Mouse (Mus musculus) neural tube, embryonic 11.5 days (tissue): Measurements from ENCODE around the gene Camta1. TPM values are rescaled to one million over a fixed set of nuclear protein-coding genes. Genes with fewer than 3 reads are reported as not detected.
A peak's percentile ranks its signal among the peaks of the same experiment; 100 is the strongest.
"Not testable (repeated sequence)": the region's sequence is repeated elsewhere in the genome, so short reads cannot be mapped to it uniquely, and the experiment has no call there.

Experiments used
- ATAC-seq: fragments of 200-750 bp; cut with Nextera tagmentation; 2 replicates; pipeline ENCODE4 v1.8.0; 2017; ENCODE audit warnings: moderate number of reproducible peaks, mild to moderate bottlenecking, moderate TSS enrichment, moderate library complexity; ENCODE audit not compliant: insufficient read depth, low FRiP score, low TSS enrichment
- DNase-seq: peaks from one replicate; pipeline ENCODE4 v3.0.0-alpha.2; 2015; ENCODE audit warnings: low spot score
- H3K27ac ChIP-seq: fragments of 300-500 bp; sonication (generic); 2 replicates; pipeline ENCODE4 v1.5.1; 2014; ENCODE audit warnings: low read depth, mild to moderate bottlenecking, low read length
- H3K27me3 ChIP-seq: fragments of 300-500 bp; sonication (generic); 2 replicates; pipeline ENCODE4 v1.6.1; 2014; ENCODE audit warnings: mild to moderate bottlenecking, low read length, mixed read lengths; ENCODE audit not compliant: control insufficient read depth, insufficient read depth
- H3K36me3 ChIP-seq: fragments of 300-500 bp; sonication (generic); 2 replicates; pipeline ENCODE4 v1.6.1; 2014; ENCODE audit warnings: mild to moderate bottlenecking, low read length, moderate library complexity, mixed read lengths; ENCODE audit not compliant: control insufficient read depth, insufficient read depth
- H3K4me1 ChIP-seq: fragments of 300-500 bp; sonication (generic); 2 replicates; pipeline ENCODE4 v1.6.1; 2014; ENCODE audit warnings: low read length, mixed read lengths; ENCODE audit not compliant: control insufficient read depth, insufficient read depth
- H3K4me2 ChIP-seq: fragments of 300-500 bp; sonication (generic); 2 replicates; pipeline ENCODE4 v1.6.1; 2014; ENCODE audit warnings: low read depth, mild to moderate bottlenecking, moderate library complexity
- H3K4me3 ChIP-seq: fragments of 300-500 bp; sonication (generic); 2 replicates; pipeline ENCODE4 v1.5.1; 2014; ENCODE audit warnings: low read depth, low read length
- H3K9ac ChIP-seq: fragments of 300-500 bp; sonication (generic); 2 replicates; pipeline ENCODE4 v1.6.1; 2014; ENCODE audit warnings: mild to moderate bottlenecking, low read length
- H3K9me3 ChIP-seq: fragments of 300-500 bp; sonication (generic); 2 replicates; pipeline ENCODE4 v1.6.1; 2016; ENCODE audit warnings: low read length; ENCODE audit not compliant: control insufficient read depth
- WGBS: fragments of 180-500 bp; shearing (Covaris S2); extraction: QIAGEN DNeasy Blood & Tissue Kit; methylation state at CpG from one replicate; pipeline ENCODE4 v1.1.7; 2014; 5-methylcytosine and 5-hydroxymethylcytosine counted together
- polyA plus RNA-seq: library from polyadenylated mRNA; unstranded; fragments of >200 nt; fragmentation: Nextera tagmentation; extraction: Ambion mirVana; gene quantifications from 2 replicates; pipeline ENCODE4 v1.2.1, GENCODE M21; 2014

The Camta1 gene
- polyA plus RNA-seq, 1 experiment from 2014 or later: 131 TPM

GRCm38 (mm10) chr4:150874416-150874815 is 987.3 kb downstream of the Camta1 start:
- not testable (repeated sequence) for H3K4me3 ChIP-seq, H3K27me3 ChIP-seq, H3K36me3 ChIP-seq, H3K9ac ChIP-seq, H3K27ac ChIP-seq, H3K4me2 ChIP-seq, ATAC-seq, DNase-seq
- Histone ChIP-seq H3K9me3 (peaks cover 11% of the 10 kb centered on the region; the same call in 1 of the 2 replicates), H3K4me1 (peaks cover 14% of the 10 kb centered on the region)
- WGBS: 80% methylated on average over 4 of the region's 4 CpGs

GRCm38 (mm10) chr4:150872681-150873080 is 989.0 kb downstream of the Camta1 start:
- no peak overlapping the region for H3K4me2 ChIP-seq
- no peak for DNase-seq
- no peaks in the 10 kb centered on the region for H3K27me3 ChIP-seq
- no peak overlapping the region for H3K4me3 ChIP-seq
- no peaks in the 10 kb centered on the region for H3K36me3 ChIP-seq
- no peak overlapping the region for H3K9ac ChIP-seq
- H3K27ac ChIP-seq: no peak overlapping the region
- peaks cover 14% of the 10 kb centered on the region for H3K4me1 ChIP-seq
- no peak for ATAC-seq
- H3K9me3 ChIP-seq: no peaks in the 10 kb centered on the region
- WGBS: 89% methylated on average over 8 of the region's 8 CpGs

DNA sequence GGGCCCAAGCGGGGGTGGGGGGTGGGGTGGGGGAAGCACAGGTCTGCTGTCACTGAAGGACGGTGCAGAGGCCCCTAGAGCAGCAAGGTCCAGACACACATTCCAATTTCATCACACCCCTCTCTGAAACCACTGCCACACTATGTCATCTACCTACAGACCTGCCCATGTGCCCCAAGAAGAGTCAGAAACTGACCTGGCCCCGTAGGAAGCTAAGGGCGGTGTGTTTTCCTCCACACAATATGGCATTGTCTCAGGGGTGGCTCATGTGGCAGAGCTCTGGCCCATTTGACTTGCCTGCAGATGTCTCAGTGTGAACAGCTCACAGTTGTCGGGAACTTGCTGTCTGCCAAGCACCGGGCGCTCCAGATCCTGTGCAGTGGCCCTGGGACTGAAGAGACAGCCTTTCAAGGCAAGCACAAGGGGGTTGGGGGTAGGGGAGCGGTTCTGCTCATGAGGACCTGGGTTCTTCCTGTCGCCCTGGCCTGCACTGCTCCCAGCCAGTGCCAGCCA is 989.5 kb downstream of the Camta1 start:
- WGBS: 43% methylated on average over 9 of the region's 9 CpGs
- H3K36me3 ChIP-seq: no peaks in the 10 kb centered on the region
- peak overlapping the region; percentile 14; the same call in 1 of the 2 replicates for H3K9ac ChIP-seq
- H3K27me3 ChIP-seq: no peaks in the 10 kb centered on the region
- no peak overlapping the region for H3K4me2 ChIP-seq
- H3K27ac ChIP-seq: peak overlapping the region; percentile 49
- H3K4me3 ChIP-seq: no peak overlapping the region
- peaks cover 14% of the 10 kb centered on the region for H3K4me1 ChIP-seq
- DNase-seq (no peak), ATAC-seq (no peak)
- H3K9me3 ChIP-seq: no peaks in the 10 kb centered on the region

DNA sequence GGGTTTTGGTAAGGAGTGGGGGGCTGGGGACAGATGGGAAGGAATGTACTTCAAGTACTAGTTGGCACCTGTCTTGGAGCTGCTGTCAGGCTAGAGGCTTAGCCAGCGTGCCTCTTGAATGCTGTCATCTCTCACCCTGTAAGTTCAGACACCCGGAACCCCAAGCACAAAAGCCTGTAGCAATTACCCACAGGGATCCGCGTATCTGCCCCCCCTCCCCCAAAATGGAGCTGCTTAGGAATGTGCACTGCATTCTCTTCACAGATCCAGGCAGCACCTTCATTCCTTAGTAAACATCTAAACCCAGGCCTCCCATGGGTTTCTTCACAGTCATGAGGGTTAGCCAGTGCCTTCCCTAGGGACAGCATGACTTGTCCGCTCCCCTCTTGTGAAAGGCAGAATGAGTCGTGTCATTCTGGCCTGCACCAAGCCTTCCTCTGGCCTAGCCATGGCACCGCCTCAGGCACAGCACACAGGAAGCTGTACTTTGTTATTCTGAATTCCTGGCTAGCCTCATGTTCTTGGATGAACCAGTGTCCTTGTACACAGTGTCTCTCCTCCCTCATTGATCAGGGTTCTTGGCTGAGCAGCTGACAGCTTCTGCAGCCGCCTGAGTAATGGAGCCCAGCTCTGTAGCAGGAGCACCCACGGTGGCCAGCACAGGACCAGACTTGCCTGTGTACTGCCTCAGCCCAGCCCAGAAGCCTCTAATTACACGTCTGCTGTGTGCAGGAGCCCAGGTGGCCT is 990.1 kb downstream of the Camta1 start:
- H3K9me3 ChIP-seq: no peaks in the 10 kb centered on the region
- H3K4me2 ChIP-seq: no peak overlapping the region
- H3K27me3 ChIP-seq: no peaks in the 10 kb centered on the region
- ATAC-seq (no peak), DNase-seq (peak; percentile 34)
- H3K27ac ChIP-seq: peak overlapping the region; percentile 49
- no peak overlapping the region for H3K4me3 ChIP-seq
- H3K4me1 ChIP-seq: peaks cover 14% of the 10 kb centered on the region
- peaks cover 4% of the 10 kb centered on the region for H3K36me3 ChIP-seq
- WGBS: 37% methylated on average over 10 of the region's 10 CpGs
- H3K9ac ChIP-seq: peak overlapping the region; percentile 14; the same call in 1 of the 2 replicates

DNA sequence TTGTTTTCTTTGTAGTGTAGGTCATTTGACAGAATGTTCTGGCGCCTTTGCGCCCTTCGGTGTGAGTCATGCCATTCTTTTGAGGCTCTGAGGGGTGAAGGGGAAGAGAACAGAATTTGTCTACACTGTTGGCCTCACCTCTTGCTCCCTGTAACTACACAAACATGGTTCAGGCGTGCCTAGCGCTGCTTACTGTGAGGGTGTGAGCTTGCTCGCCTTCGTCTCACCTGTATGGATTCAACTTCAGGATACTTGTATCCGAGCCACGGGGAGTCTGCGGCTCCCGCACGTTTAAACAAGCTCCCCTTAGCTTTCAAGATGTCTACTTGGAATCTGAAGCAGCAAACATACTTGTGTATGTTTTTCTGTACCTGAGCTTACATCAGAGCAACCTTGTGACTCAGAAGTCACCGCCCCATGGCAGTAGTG is 990.7 kb downstream of the Camta1 start:
- 89% methylated on average over 13 of the region's 13 CpGs for WGBS
- Histone ChIP-seq H3K27me3 (no peaks in the 10 kb centered on the region), H3K4me1 (peaks cover 14% of the 10 kb centered on the region), H3K9ac (no peak overlapping the region), H3K27ac (no peak overlapping the region), H3K9me3 (no peaks in the 10 kb centered on the region), H3K36me3 (peaks cover 8% of the 10 kb centered on the region), H3K4me2 (no peak overlapping the region), H3K4me3 (no peak overlapping the region)
- ATAC-seq (no peak), DNase-seq (no peak)

GRCm38 (mm10) chr4:150869276-150870197 is 992.1 kb downstream of the Camta1 start:
- H3K4me3 ChIP-seq: no peak overlapping the region
- H3K27ac ChIP-seq: no peak overlapping the region
- no peak for DNase-seq
- no peak for ATAC-seq
- H3K27me3 ChIP-seq: no peaks in the 10 kb centered on the region
- peaks cover 14% of the 10 kb centered on the region for H3K4me1 ChIP-seq
- WGBS: 72% methylated on average over 17 of the region's 17 CpGs
- peaks cover 9% of the 10 kb centered on the region for H3K36me3 ChIP-seq
- H3K9ac ChIP-seq: no peak overlapping the region
- H3K4me2 ChIP-seq: no peak overlapping the region
- H3K9me3 ChIP-seq: no peaks in the 10 kb centered on the region

- Histone ChIP-seq H3K4me1 (peaks cover 14% of the 10 kb centered on the region), H3K27me3 (no peaks in the 10 kb centered on the region), H3K9ac (no peak overlapping the region), H3K4me2 (no peak overlapping the region), H3K27ac (no peak overlapping the region), H3K4me3 (no peak overlapping the region), H3K36me3 (peaks cover 9% of the 10 kb centered on the region), H3K9me3 (no peaks in the 10 kb centered on the region)
- DNase-seq (no peak), ATAC-seq (no peak)
- 90% methylated on average over 2 of the region's 2 CpGs for WGBS
Measured at GRCm38 (mm10) chr4:150868859-150869258, 992.8 kb downstream of the Camta1 start.

DNA sequence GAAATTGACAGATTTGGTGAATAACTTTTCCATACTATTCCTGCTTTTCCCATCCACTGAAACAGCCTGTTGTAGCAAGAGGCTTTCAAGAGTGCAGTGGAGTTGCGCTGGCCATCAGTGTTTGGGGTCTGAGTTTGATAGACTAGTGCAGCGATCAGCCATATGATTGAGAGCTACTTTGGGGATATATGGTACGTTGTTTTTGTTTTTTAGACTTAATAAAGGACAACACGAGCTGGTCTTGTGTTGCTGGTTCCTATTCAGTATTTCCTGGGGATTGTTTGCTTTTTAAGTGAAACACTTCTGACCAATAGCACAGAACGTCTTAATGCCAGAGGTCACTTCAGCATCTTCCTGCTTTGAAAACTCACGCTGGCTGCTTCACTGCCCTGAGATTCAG is 993.5 kb downstream of the Camta1 start:
- Histone ChIP-seq H3K27ac (no peak overlapping the region), H3K9ac (no peak overlapping the region), H3K27me3 (no peaks in the 10 kb centered on the region), H3K36me3 (peaks cover 9% of the 10 kb centered on the region), H3K4me3 (no peak overlapping the region), H3K4me2 (no peak overlapping the region), H3K9me3 (no peaks in the 10 kb centered on the region), H3K4me1 (peaks cover 17% of the 10 kb centered on the region)
- ATAC-seq (no peak), DNase-seq (no peak)
- WGBS: 90% methylated on average over 6 of the region's 6 CpGs
